Mouse (Mus musculus) c-Kit-positive CD71-positive TER-119-negative erythroid progenitor cells, embryonic 14.5 days (primary cell): ENCODE data around the gene Robo1.
A peak's percentile ranks its signal among the peaks of the same experiment; 100 is the strongest.

Experiments used
- DNase-seq: peaks from one replicate; pipeline ENCODE4 v3.0.0-alpha.2; 2013; ENCODE audit warnings: low read depth

Gene Robo1

GRCm38 (mm10) chr16:72937183-72937582 lies 629.1 kb downstream of the Robo1 start:
- no peak for DNase-seq

GRCm38 (mm10) chr16:72939862-72940261 lies 631.8 kb downstream of the Robo1 start:
- DNase-seq, result no peak

DNA sequence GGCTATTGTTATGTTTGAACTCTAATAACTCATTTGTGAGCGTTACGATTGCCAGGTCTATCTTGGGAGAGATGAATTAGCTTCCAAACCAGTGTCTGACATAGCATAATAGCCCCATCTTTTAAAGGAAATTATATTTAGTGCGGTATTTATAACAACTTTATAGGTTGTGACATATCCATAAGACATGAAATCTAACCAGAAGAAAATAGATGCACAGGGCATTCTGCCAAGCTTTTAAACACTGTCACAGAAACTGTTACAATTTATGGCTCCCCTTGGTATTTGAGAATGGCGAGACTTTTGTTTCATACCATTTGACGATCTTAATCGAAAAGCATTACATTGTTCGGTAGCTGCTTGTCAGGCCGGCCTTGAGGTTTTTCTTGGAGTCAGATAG lies 632.7 kb downstream of the Robo1 start:
- no peak for DNase-seq

DNA sequence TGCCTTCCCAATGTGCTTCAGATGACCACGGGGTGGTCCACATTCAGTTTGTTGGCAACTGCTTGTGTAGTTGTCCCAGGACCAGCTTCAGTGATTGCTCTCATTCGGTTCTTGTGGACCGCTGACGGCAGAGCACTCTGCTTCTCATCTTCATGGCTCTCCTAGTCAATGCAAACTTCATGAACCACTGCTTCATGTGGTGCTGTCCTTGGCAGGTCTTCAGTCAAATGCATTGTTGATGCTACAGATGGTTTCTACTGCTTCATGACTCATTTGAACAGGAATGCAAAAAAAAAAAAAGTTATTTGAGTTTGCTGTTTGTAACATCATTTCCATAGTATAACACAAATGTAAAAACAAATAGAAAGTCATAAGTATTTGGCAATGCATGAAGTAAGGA lies 636.3 kb downstream of the Robo1 start:
- no peak for DNase-seq

DNA sequence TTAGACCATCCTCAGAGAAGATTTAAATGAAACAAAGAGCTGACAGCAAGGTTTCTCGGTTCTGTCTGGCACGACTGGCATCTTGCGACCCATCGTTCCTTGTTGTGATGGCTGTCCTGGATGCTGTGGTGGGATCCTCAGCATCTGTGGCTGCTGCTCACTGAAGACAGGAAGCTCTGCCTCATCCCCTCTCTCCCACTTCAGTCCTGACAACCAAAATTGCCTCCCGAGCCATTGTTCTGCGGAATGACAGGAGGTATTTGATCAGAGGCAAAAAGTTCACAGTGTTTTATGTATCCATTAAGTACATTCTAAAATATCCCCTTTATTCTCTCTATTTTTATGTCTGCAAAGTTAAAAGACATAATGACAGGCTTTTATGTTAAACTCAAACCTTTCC lies 643.9 kb downstream of the Robo1 start:
- no peak for DNase-seq

DNA sequence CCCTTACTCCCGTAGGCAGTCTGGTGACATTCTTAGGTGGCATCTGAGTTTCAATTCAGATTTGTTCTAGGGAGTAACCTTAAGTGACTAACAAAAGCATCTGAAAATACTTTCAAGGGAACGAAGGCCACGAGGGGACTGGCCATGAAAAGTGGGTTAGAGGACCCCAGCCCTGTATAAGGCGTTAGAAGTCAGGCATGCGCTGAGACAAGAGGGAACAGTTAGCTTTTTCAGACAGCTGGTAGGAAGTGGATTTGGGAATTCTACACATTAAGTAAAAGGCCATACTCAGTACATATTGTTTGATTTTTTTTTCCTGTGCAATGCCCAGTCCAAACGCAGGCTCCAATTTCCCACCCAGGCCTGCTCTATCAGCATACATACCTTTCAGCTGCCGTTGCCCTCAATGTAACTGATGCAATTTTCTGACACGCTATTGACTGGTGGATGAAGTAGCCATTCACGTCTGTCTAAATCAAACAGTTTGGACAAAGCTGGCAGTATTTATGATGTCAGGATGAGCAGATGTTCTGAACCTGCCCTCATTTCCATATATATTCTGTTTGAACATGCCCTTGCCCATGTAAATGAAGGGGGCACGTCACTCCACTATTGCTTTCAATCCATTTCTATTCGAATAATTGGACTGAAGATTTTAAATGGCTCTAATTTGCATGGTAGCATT lies 651.1 kb downstream of the Robo1 start:
- no peak for DNase-seq

- DNase-seq, result no peak
These were observed 651.7 kb downstream of the Robo1 start for GRCm38 (mm10) chr16:72959823-72960222.

DNA sequence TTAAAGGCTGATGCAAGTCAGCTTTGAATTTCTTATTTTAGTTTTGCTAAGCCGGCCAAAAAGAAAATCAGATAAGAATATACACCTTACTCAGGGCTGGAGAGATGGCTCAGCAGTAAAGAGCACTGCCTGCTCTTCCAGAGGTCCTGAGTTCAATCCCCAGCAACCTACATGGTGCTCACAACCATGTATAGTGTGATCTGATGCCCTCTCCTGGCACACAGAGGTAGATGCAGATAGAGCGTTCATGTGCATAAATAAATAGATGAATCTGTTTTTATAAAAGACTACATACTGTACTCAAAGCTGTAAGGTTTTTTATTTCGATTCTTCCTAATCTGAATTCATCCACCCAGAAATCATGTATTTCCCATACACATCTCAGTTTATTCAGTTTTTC lies 655.7 kb downstream of the Robo1 start:
- no peak for DNase-seq

GRCm38 (mm10) chr16:72967509-72967908 lies 659.4 kb downstream of the Robo1 start:
- DNase-seq, result no peak

DNA sequence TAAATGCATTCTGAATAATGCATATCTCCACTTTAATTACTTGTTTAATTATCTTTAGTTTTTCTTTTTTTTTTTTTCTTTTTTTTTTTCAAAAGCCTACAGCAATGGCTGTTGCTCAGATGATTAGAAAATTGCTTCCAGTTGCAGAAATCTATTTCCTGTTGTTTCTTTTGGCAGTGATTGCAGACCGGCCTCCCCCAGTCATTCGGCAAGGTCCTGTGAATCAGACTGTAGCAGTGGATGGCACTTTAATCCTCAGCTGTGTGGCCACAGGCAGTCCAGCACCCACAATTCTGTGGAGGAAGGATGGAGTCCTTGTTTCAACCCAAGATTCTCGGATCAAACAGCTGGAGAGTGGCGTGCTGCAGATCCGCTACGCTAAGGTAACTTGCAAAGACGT lies 661.9 kb downstream of the Robo1 start:
- no peak for DNase-seq

GRCm38 (mm10) chr16:72973685-72974084 lies 665.6 kb downstream of the Robo1 start:
- no peak for DNase-seq

DNA sequence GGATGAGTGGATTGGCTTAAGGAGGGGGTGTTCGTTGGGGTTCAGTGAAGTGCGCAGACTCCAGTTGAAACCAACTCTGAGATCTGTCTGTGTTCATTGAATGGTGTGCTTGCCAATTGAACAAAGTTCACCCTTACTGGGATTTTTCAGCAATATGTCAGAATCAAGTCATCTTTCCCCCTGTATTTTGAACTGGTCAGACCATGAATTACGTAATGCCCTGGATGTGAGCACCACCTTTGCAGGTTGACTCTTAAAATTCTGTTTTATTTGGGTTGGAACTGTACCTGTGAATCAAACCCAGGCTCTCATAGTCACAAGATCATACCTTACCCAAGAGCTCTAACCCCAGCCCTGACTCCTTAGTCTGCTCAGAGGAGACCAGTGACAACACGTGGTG lies 666.6 kb downstream of the Robo1 start:
- no peak for DNase-seq

DNA sequence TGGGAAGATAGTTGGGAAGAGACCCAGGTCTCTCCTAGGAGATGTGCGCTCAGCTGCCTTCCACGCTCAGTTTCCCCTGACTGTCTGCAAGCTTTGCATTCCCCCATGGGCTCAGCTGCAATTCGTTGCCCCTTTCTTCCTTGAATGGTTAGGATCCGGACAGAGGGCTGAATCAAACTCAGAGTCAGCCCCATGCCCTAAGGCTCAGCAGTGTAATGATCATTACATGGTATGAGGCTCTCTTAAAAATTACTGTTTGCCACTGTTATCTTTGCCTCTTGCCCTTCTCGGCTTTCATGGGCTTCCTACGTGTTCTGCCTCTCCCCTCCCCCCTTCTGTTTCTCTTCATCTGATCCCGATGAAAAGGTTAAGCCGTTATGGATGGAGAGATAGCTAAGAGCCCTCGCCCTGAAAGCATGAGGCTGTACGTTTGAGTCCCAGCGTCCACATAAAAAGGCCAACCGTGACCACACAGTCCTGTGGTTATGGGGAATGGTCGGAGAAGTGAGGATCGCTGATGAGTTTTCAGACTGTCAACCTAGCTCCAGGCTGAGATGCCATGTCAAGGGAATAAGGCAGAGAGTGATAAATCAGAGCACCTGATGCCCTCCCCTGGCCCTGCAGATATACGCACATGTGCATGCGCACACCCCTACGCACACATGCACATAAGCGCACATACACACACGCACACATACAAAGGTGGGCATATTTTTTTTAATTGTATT lies 668.9 kb downstream of the Robo1 start:
- no peak for DNase-seq

- peak; percentile 21 for DNase-seq
These were observed 671.5 kb downstream of the Robo1 start for GRCm38 (mm10) chr16:72979407-72980219.

DNA sequence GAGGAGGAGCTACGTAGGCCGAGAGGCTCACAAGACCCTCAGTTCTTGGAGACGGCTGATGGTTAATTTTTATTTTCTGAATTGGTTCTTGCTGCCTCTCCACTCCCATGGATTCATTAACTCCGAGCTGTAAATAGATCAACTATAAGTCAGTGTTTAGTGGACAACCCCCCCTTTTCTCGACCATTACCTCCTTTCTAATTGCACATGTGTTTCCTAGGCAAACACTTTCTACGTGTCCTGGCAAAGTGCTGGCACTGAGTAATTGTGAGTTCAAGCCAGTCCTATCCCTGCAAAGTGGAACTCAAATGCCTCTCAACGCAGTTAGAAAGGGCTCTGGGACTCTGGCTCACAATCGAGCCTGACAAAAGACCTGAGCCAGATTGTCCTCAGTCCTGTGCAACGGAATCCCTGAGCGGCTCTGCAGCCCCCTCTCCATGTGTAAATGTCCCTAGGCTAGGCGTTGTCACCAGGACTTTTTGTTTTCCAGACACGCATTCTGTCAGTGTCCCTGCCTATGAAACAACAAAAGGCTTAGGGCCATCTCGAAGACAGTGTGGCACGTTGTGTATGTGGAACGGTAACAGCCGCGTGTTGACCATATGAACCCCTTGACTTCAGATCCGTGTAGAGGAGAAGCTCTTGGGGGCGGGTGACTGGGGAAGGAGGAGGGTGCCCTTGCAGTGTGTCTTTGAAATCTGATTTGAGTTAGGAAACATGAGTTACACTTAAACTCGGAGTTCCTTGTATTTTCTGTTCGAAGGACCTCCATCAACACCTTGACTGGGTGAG lies 682.5 kb downstream of the Robo1 start:
- no peak for DNase-seq

GRCm38 (mm10) chr16:72993189-72993588 lies 685.1 kb downstream of the Robo1 start:
- no peak for DNase-seq

- no peak for DNase-seq
These were observed 685.5 kb downstream of the Robo1 start for GRCm38 (mm10) chr16:72993594-72993993.

- DNase-seq, result no peak
These were observed 687.3 kb downstream of the Robo1 start for GRCm38 (mm10) chr16:72995251-72995954.

- DNase-seq, result no peak
These were observed 687.9 kb downstream of the Robo1 start for GRCm38 (mm10) chr16:72995955-72996535.

DNA sequence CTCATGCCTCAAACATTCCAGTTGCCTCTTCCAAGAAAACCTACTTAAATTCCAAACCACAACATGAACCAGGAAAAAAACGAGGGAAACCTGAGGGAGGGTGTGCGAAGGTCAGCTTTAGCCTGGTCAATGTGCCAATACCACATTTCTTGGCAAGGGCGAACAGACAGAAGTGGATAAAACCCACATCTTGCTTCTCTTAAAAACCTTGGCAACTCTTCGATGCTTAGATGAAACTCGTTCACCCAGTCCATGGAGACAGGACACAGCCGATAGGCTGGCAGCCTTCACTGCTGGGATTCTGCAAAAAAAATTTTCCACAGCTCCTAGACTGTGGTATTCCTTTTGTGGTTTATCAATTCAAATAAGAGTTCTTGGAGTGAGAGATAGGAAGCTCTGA lies 690.6 kb downstream of the Robo1 start:
- DNase-seq, result no peak

DNA sequence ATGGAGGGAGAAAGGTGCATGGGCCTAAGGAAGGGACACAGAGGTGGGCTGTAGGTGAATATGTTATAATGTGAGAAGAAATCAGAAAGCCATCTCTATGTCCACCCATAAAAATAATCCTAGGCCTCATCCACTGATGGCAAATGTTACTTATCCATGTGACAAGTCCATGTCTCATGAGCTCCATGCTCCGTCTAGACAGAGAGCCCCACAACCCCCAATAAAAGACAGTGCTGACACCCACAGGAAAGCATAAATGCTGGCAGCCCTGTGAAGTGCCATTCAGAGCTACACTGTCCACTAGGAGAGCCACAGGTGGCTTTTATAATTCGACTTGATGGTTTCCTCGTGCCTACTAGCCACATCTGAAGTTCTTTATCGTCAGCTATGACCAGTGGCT lies 694.6 kb downstream of the Robo1 start:
- DNase-seq, result no peak
